Mouse (Mus musculus) olfactory bulb, adult 2 months (tissue): ENCODE results near the gene Nphs2.

Experiments used
- CTCF ChIP-seq: fragments of 200-500 bp; IDR thresholded peaks from 2 replicates; pipeline ENCODE4 v1.5.1; 2012; ENCODE audit warnings: low read depth, mild to moderate bottlenecking, low read length, moderate library complexity; ENCODE audit not compliant: insufficient read depth
- POLR2A ChIP-seq: fragments of 200-500 bp; IDR thresholded peaks from 2 replicates; pipeline ENCODE4 v1.6.1; 2012; ENCODE audit warnings: mild to moderate bottlenecking, low read depth, low read length, moderate library complexity; ENCODE audit not compliant: insufficient read depth

DNA sequence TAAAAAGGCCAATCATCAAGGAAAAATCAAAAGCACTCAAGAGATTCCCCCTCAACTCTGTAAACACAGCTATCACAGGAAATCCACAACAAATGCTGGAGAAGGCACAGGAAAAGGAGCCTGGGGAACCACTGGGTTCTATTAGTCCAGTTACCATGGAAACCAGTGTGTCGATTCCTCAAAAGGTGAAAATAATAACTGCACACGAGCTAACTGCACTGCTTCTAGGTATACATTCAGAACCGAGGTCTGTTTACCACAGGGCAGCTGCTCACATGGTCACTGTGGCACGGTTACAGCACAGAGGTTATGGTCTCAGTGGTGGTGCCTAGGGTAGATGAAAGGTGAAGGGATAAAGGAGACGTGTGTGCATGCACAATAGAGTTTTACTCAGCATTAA, 38.9 kb upstream of the Nphs2 start:
- TF ChIP-seq POLR2A (no peak), CTCF (no peak)
